Mouse (Mus musculus) bone marrow, adult 2 months (tissue): ENCODE results near the gene Grin2b.

Source experiments
- CTCF ChIP-seq: fragments of 200-500 bp; IDR thresholded peaks from 2 replicates; pipeline ENCODE4 v1.5.1; 2011; ENCODE audit warnings: low read length, control low read depth; ENCODE audit not compliant: control insufficient read depth, insufficient read depth
- POLR2A ChIP-seq: fragments of 200-500 bp; IDR thresholded peaks from 2 replicates; pipeline ENCODE4 v1.6.1; 2011; ENCODE audit warnings: low read depth, mild to moderate bottlenecking, control low read depth, low read length, borderline replicate concordance; ENCODE audit not compliant: control insufficient read depth

GRCm38 (mm10) chr6:136165443-136166077 lies 7.8 kb downstream of the Grin2b start:
- TF ChIP-seq POLR2A (no peak), CTCF (no peak)
